Mouse (Mus musculus) limb, embryonic 14.5 days (tissue): ENCODE data around the gene Gm37240. TPM values are rescaled to one million over a fixed set of nuclear protein-coding genes. Genes with fewer than 3 reads are reported as not detected.

ENCODE experiments used
- ATAC-seq: fragments of 200-750 bp; cut with Nextera tagmentation; 2 replicates; pipeline ENCODE4 v1.8.0; 2017; ENCODE audit warnings: low read depth, moderate number of reproducible peaks, moderate TSS enrichment; ENCODE audit not compliant: low FRiP score
- DNase-seq: peaks from one replicate; pipeline ENCODE4 v3.0.0-alpha.2; 2015; ENCODE audit warnings: low spot score
- H3K27ac ChIP-seq: fragments of 300-500 bp; sonication (generic); replicated peaks from 2 replicates; pipeline ENCODE4 v1.5.1; 2014; ENCODE audit warnings: low read depth, mild to moderate bottlenecking, low read length, moderate library complexity, mixed read lengths
- H3K27me3 ChIP-seq: fragments of 300-500 bp; sonication (generic); 2 replicates; pipeline ENCODE4 v1.6.1; 2014; ENCODE audit warnings: low read length, mixed read lengths; ENCODE audit not compliant: control insufficient read depth, insufficient read depth
- H3K36me3 ChIP-seq: fragments of 300-500 bp; sonication (generic); 2 replicates; pipeline ENCODE4 v1.6.1; 2014; ENCODE audit warnings: mild to moderate bottlenecking, low read length, moderate library complexity, mixed read lengths; ENCODE audit not compliant: control insufficient read depth, insufficient read depth
- H3K4me1 ChIP-seq: fragments of 300-500 bp; sonication (generic); 2 replicates; pipeline ENCODE4 v1.6.1; 2014; ENCODE audit warnings: antibody characterized with exemption, low read length, mixed read lengths; ENCODE audit not compliant: control insufficient read depth, insufficient read depth
- H3K4me2 ChIP-seq: fragments of 300-500 bp; sonication (generic); replicated peaks from 2 replicates; pipeline ENCODE4 v1.6.1; 2014; ENCODE audit warnings: low read depth, mild to moderate bottlenecking, low read length, moderate library complexity; ENCODE audit not compliant: severe bottlenecking
- H3K4me3 ChIP-seq: fragments of 300-500 bp; sonication (generic); replicated peaks from 2 replicates; pipeline ENCODE4 v1.5.1; 2014; ENCODE audit warnings: low read length
- H3K9ac ChIP-seq: fragments of 300-500 bp; sonication (generic); 2 replicates; pipeline ENCODE4 v1.6.1; 2014; ENCODE audit warnings: mild to moderate bottlenecking, low read depth, low read length, moderate library complexity; ENCODE audit not compliant: severe bottlenecking
- H3K9me3 ChIP-seq: fragments of 300-500 bp; sonication (generic); 2 replicates; pipeline ENCODE4 v1.6.1; 2016; ENCODE audit warnings: low read length; ENCODE audit not compliant: control insufficient read depth
- POLR2A ChIP-seq: fragments of 200-500 bp; IDR thresholded peaks from 2 replicates; pipeline ENCODE4 v1.8.0; 2012; ENCODE audit warnings: inconsistent platforms, mild to moderate bottlenecking, moderate library complexity, borderline replicate concordance; ENCODE audit not compliant: insufficient read depth, insufficient read length; ENCODE audit errors: extremely low read depth
- WGBS: fragments of 180-500 bp; shearing (Covaris S2); extraction: QIAGEN DNeasy Blood & Tissue Kit; methylation state at CpG from one replicate; pipeline ENCODE4 v1.1.7; 2014; 5-methylcytosine and 5-hydroxymethylcytosine counted together
- polyA plus RNA-seq, 2 experiments: library from polyadenylated mRNA; depleted of rRNA in 1 of 2; stranded (reverse) in 1 of 2; unstranded in 1 of 2; fragments of >200 nt; fragmentation: Nextera tagmentation in 1 of 2; extraction: Ambion mirVana in 1 of 2; gene quantifications; 2 replicates each; pipeline versions ENCODE4 v1.2.1 to v1.2.3; 2012 to 2014

Gm37240 gene
- polyA plus RNA-seq, 2 experiments = 2.0 to 13.4 TPM

DNA sequence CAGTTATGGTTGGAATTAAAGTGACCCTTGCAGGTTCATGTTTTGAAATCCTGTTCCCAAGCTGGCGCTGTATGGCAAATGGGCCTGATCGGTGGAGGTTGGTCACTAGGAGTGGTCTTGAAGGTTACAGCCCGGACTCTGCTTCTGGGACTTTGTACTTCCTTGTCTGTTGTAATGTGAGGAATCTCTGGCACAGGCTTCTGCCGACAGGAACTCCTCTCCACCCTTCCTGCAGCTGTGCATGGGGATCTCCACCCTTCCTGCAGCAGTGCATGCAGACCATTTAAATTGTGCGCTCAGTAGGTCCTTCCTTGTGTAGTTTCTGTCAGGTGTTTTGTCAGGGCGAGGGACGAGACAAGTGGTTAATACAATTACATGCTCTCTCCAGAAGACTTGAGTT lies 1034.4 kb downstream of the Gm37240 start:
- Histone ChIP-seq H3K4me1 (no peaks in the 10 kb centered on the region), H3K27me3 (no peaks in the 10 kb centered on the region), H3K4me2 (no peak overlapping the region), H3K27ac (no peak overlapping the region), H3K36me3 (no peaks in the 10 kb centered on the region), H3K4me3 (no peak overlapping the region), H3K9ac (no peak overlapping the region), H3K9me3 (no peaks in the 10 kb centered on the region)
- ATAC-seq (no peak), DNase-seq (no peak)
- WGBS = 82% methylated on average over 7 of the region's 7 CpGs
- no peak for TF ChIP-seq POLR2A

DNA sequence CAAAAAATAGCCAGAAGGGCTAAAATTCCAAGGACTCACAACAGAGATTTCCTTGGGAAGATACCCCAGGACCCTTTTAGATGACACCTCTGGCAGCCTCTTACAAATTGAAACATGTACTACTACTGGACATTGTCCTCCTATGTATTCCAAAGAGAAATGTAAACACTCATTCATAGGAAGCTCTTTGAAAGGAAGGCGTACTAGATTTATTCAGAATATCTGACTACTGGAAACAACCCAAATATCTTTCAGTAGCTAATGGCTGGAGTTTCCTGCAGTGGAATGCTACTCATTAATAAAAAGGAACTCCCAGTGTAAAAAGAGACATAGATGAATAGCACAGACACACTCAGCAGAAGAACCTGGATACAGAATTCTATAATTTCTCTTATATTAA lies 1035.5 kb downstream of the Gm37240 start:
- H3K27me3 ChIP-seq = no peaks in the 10 kb centered on the region
- H3K36me3 ChIP-seq = no peaks in the 10 kb centered on the region
- H3K9ac ChIP-seq = no peak overlapping the region
- WGBS = 90% methylated on average over 1 of the region's 1 CpGs
- no peak overlapping the region for H3K4me2 ChIP-seq
- H3K4me3 ChIP-seq = no peak overlapping the region
- DNase-seq = no peak
- H3K9me3 ChIP-seq = no peaks in the 10 kb centered on the region
- no peak for TF ChIP-seq POLR2A
- H3K4me1 ChIP-seq = no peaks in the 10 kb centered on the region
- no peak for ATAC-seq
- H3K27ac ChIP-seq = no peak overlapping the region

DNA sequence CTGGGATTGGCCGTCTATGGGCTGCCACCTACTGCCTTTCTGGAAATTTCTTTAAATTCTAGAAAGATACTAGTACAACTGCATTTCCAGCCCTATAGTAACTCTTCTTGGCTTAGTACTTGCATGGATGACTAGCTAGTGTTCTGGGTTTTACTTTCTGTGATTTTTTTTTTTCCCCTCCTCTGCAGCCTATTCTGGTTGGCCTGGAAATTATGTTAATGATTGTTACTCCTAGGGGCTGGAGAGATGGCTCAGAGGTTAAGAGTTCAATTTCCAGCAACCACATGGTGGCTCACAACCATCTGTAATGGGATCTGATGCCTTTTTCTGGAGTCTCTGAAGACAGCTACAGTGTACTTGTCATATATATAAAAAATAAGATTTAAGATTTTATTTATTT lies 1036.9 kb downstream of the Gm37240 start:
- no peaks in the 10 kb centered on the region for H3K36me3 ChIP-seq

DNA sequence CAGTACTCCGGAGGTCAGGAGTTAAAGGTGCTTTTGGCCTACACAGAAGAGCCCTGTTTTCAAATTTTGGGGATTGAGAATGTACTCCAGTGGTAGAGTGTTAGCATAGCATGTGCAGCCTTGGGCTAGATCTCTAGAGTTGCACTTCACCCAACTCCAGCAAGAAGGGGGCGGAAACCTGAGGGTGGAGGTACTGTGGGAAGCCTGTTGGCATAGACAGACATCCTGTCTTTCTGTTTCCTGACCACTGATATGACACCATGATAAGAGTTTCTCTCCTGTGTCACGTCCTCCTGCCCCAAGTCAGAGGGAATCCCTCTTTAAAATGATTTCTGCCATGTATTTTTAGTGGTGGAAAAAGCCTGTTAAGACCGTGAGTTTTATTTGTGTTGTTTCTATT lies 1038.5 kb downstream of the Gm37240 start:
- Histone ChIP-seq H3K4me1 (no peaks in the 10 kb centered on the region), H3K27me3 (no peaks in the 10 kb centered on the region), H3K9ac (no peak overlapping the region), H3K4me2 (no peak overlapping the region), H3K27ac (no peak overlapping the region), H3K36me3 (no peaks in the 10 kb centered on the region), H3K4me3 (no peak overlapping the region), H3K9me3 (no peaks in the 10 kb centered on the region)
- TF ChIP-seq POLR2A = no peak
- WGBS = 73% methylated on average over 4 of the region's 4 CpGs
- DNase-seq = no peak
- ATAC-seq = no peak

More for the DNA sequence above, 1036.9 kb downstream of the Gm37240 start:
- no peak for TF ChIP-seq POLR2A
- DNase-seq = no peak
- no peak overlapping the region for H3K4me3 ChIP-seq
- H3K9me3 ChIP-seq = no peaks in the 10 kb centered on the region
- ATAC-seq = no peak
- H3K27ac ChIP-seq = no peak overlapping the region
- H3K4me2 ChIP-seq = no peak overlapping the region
- WGBS = 87% methylated on average over 1 of the region's 1 CpGs
- no peaks in the 10 kb centered on the region for H3K4me1 ChIP-seq
- no peak overlapping the region for H3K9ac ChIP-seq
- no peaks in the 10 kb centered on the region for H3K27me3 ChIP-seq

DNA sequence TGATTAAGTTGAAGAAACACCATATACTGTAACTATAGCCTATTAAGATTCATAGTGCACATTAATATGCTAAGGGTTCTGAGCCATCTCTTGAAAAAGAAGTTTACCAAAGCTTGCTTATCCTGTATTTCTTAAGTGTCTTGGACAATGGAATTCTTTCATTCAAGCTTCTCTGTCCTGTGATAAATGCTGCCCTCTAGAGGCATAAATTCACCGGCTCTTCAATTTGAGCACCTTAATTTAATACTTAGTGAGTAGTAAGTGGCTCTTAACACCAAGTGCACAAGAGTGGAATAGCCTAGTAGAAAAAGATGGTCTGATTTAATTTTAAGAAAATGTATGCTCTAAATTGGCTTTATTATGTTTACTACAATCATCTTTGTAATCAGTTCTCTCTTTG lies 1043.7 kb downstream of the Gm37240 start:
- Histone ChIP-seq H3K36me3 (no peaks in the 10 kb centered on the region), H3K27ac (no peak overlapping the region), H3K9me3 (no peaks in the 10 kb centered on the region), H3K4me3 (no peak overlapping the region), H3K9ac (no peak overlapping the region), H3K4me1 (no peaks in the 10 kb centered on the region), H3K27me3 (no peaks in the 10 kb centered on the region), H3K4me2 (no peak overlapping the region)
- 40% methylated on average over 1 of the region's 1 CpGs for WGBS
- no peak for ATAC-seq
- peak; percentile 82 for DNase-seq
- no peak for TF ChIP-seq POLR2A

DNA sequence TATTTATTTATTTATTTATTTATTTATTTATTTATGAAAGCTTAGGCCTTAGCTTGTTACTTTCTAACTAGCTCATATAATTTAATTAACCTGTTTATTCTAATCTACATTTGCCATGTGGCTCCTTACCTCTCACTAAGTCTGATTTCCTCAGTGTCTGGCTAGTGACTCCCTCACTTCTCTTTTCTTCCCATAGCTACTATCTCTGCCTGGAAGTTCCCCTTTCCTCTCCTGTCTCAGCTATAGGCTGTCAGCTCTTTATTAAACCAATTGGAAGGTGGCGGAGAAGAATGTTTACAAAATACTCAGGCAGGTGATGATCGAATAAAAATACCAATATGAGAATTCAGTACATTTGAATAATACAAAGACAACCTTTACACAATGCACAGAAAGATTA lies 1044.5 kb downstream of the Gm37240 start:
- DNase-seq = no peak
- H3K36me3 ChIP-seq = no peaks in the 10 kb centered on the region
- H3K27ac ChIP-seq = no peak overlapping the region
- H3K4me1 ChIP-seq = no peaks in the 10 kb centered on the region
- H3K4me3 ChIP-seq = no peak overlapping the region
- WGBS = 88% methylated on average over 2 of the region's 2 CpGs
- ATAC-seq = no peak
- no peak for TF ChIP-seq POLR2A
- H3K4me2 ChIP-seq = no peak overlapping the region
- no peak overlapping the region for H3K9ac ChIP-seq
- H3K27me3 ChIP-seq = no peaks in the 10 kb centered on the region
- H3K9me3 ChIP-seq = no peaks in the 10 kb centered on the region
